Mouse (Mus musculus) liver, embryonic 14.5 days (tissue): ENCODE results near the gene Ift52.

ENCODE experiments used
- CTCF ChIP-seq: IDR thresholded peaks from 2 replicates; pipeline ENCODE4 v1.5.1; 2016; ENCODE audit warnings: antibody characterized with exemption, low read depth, control low read depth
- EP300 ChIP-seq: IDR thresholded peaks from 2 replicates; pipeline ENCODE4 v1.6.1; 2016; ENCODE audit warnings: antibody characterized with exemption, low read depth

- TF ChIP-seq CTCF (no peak), EP300 (no peak)
Measured at GRCm38 (mm10) chr2:163087728-163088127, 70.6 kb downstream of the Ift52 start, which contains the start of gene Gtsf1l.
